14 mouse cellular contexts compared by ENCODE assay signal in genomic region chr13:49544279-49544678, GRCm38 (mm10). TPM values are rescaled to one million over a fixed set of nuclear protein-coding genes. Genes with fewer than 3 reads are reported as not detected.
A peak's percentile ranks its signal among the peaks of the same experiment; 100 is the strongest.
DNase-seq lines count a peak whose midpoint lies in the region; ATAC-seq and TF ChIP-seq lines count a peak whose summit lies in the region.
"Had no signal": no experiment of that assay in that cellular context is flagged by ENCODE, and none has a peak within 500 bp of the region (broad histone marks: within the 10 kb centered on the region; RNA-seq: fewer than 3 reads in every experiment).

TSS of gene Aspn (plus strand) at chr13:49544443.

- no peaks in the 10 kb centered on the region for H3K27me3 ChIP-seq in heart, adult 2 months (ENCODE audit: control insufficient read depth, insufficient read depth, low read length)
- no peaks in the 10 kb centered on the region for H3K27me3 ChIP-seq in embryonic facial prominence, embryonic 13.5 days
- H3K27me3 ChIP-seq in heart, embryonic 13.5 days (replicated peaks) = no peaks in the 10 kb centered on the region
- no peaks in the 10 kb centered on the region for H3K27me3 ChIP-seq in limb, embryonic 13.5 days
- H3K27me3 ChIP-seq: hindbrain, embryonic 13.5 days had no signal

- ATAC-seq in embryonic facial prominence, embryonic 13.5 days (ENCODE audit: insufficient number of reproducible peaks, insufficient read depth, low FRiP score, low TSS enrichment, low read depth) = no peak
- ATAC-seq in heart, embryonic 13.5 days (ENCODE audit: extremely low read depth, insufficient number of reproducible peaks, low FRiP score, low TSS enrichment) = no peak
- peak; percentile 55; the same call in 1 of the 2 replicates for ATAC-seq in limb, embryonic 13.5 days (ENCODE audit: low FRiP score, low read depth)
- ATAC-seq: CD4-positive, CD25-positive, alpha-beta regulatory T cell, adult 4 months; forebrain, embryonic 14.5 days had no signal

- H3K9ac ChIP-seq in heart, adult 2 months (ENCODE audit: low read depth, low read length) = no peak within 1 kb of the TSS
- no peak within 1 kb of the TSS for H3K9ac ChIP-seq in embryonic facial prominence, embryonic 13.5 days
- H3K9ac ChIP-seq in heart, embryonic 13.5 days = no peak within 1 kb of the TSS
- H3K9ac ChIP-seq in limb, embryonic 13.5 days = no peak within 1 kb of the TSS
- H3K9ac ChIP-seq: hindbrain, embryonic 13.5 days had no signal

- no peak for TF ChIP-seq EP300 in heart, adult 2 months (IDR thresholded peaks at IDR 0.05; ENCODE audit: insufficient read depth, low read depth, low read length)

- peak within 1 kb of the TSS; percentile 66 for H3K27ac ChIP-seq in heart, adult 2 months
- peak within 1 kb of the TSS; percentile 82 for H3K27ac ChIP-seq in embryonic facial prominence, embryonic 13.5 days
- H3K27ac ChIP-seq in heart, embryonic 13.5 days (replicated peaks) = peak within 1 kb of the TSS; percentile 72
- peak within 1 kb of the TSS; percentile 55; the same call in 1 of the 2 replicates for H3K27ac ChIP-seq in limb, embryonic 13.5 days
- H3K27ac ChIP-seq: hindbrain, embryonic 13.5 days had no signal

- no peaks in the 10 kb centered on the region for H3K9me3 ChIP-seq in embryonic facial prominence, embryonic 13.5 days
- no peaks in the 10 kb centered on the region for H3K9me3 ChIP-seq in heart, embryonic 13.5 days
- H3K9me3 ChIP-seq in limb, embryonic 13.5 days = no peaks in the 10 kb centered on the region
- H3K9me3 ChIP-seq: hindbrain, embryonic 13.5 days had no signal

- TF ChIP-seq POLR2A in heart, adult 2 months (IDR thresholded peaks at IDR 0.05; ENCODE audit: insufficient read depth, low read depth, low read length) = peak; percentile 43; the same call in 1 of the 2 replicates

- WGBS in heart, adult 2 months = 67% methylated on average over 3 of the region's 3 CpGs
- WGBS in embryonic facial prominence, embryonic 13.5 days = 32% methylated on average over 3 of the region's 3 CpGs
- WGBS in heart, embryonic 13.5 days = 50% methylated on average over 3 of the region's 3 CpGs
- 25% methylated on average over 3 of the region's 3 CpGs for WGBS in limb, embryonic 13.5 days

- H3K4me1 ChIP-seq in heart, adult 2 months (ENCODE audit: control insufficient read depth, insufficient read depth, low read length) = peaks cover 5% of the 10 kb centered on the region
- peaks cover 26% of the 10 kb centered on the region; the same call in 1 of the 2 replicates for H3K4me1 ChIP-seq in embryonic facial prominence, embryonic 13.5 days
- H3K4me1 ChIP-seq in heart, embryonic 13.5 days = peaks cover 16% of the 10 kb centered on the region
- peaks cover 41% of the 10 kb centered on the region for H3K4me1 ChIP-seq in limb, embryonic 13.5 days
- H3K4me1 ChIP-seq: hindbrain, embryonic 13.5 days had no signal

- TF ChIP-seq CTCF in heart, adult 2 months (IDR thresholded peaks at IDR 0.05) = no peak

- no peaks in the 10 kb centered on the region for H3K79me2 ChIP-seq in heart, adult 2 months (replicated peaks; ENCODE audit: control insufficient read depth, insufficient read depth, low read length)

- intact Hi-C loops in heart, adult 2 months (cut with DNase I) = loop anchor here (5.0 kb wide), 1 partner anchor 38 kb away; the partner anchor contains the start of gene Omd

- no peak for DNase-seq in heart, adult 2 months
- DNase-seq in heart, adult 11 months = no peak
- DNase-seq in testis, postnatal 10 days (ENCODE audit: low spot score) = no peak
- no peak for DNase-seq in spleen, adult 18-20 months
- DNase-seq in layer of hippocampus, adult 8-10 months (ENCODE audit: low spot score in 2 of 2) = no peak
- DNase-seq: kidney, postnatal 4 days; right cerebral cortex, postnatal 14 days; thymus, adult 18-20 months had no signal

- peak within 1 kb of the TSS; percentile 31 for H3K4me3 ChIP-seq in heart, adult 2 months
- H3K4me3 ChIP-seq in embryonic facial prominence, embryonic 13.5 days = peak within 1 kb of the TSS; percentile 17
- H3K4me3 ChIP-seq in heart, embryonic 13.5 days = no peak within 1 kb of the TSS
- H3K4me3 ChIP-seq in limb, embryonic 13.5 days = no peak within 1 kb of the TSS
- H3K4me3 ChIP-seq: hindbrain, embryonic 13.5 days had no signal

- H3K4me2 ChIP-seq in embryonic facial prominence, embryonic 13.5 days = peak within 1 kb of the TSS; percentile 43
- H3K4me2 ChIP-seq in heart, embryonic 13.5 days = no peak within 1 kb of the TSS
- H3K4me2 ChIP-seq in limb, embryonic 13.5 days (replicated peaks) = no peak within 1 kb of the TSS; the same call in 1 of the 2 replicates
- H3K4me2 ChIP-seq: hindbrain, embryonic 13.5 days had no signal

- H3K36me3 ChIP-seq in heart, adult 2 months (ENCODE audit: control insufficient read depth, insufficient read depth, low read length) = peaks cover 2% of the 10 kb centered on the region; the same call in 1 of the 2 replicates
- no peaks in the 10 kb centered on the region for H3K36me3 ChIP-seq in embryonic facial prominence, embryonic 13.5 days
- no peaks in the 10 kb centered on the region for H3K36me3 ChIP-seq in heart, embryonic 13.5 days
- no peaks in the 10 kb centered on the region for H3K36me3 ChIP-seq in limb, embryonic 13.5 days
- H3K36me3 ChIP-seq: hindbrain, embryonic 13.5 days had no signal

RNA-seq across cellular contexts. Expression of gene Aspn, which starts in this region (rescaled TPM):
- 10 to 100 TPM; 13.8 to 16.7 TPM for total RNA-seq in heart, adult 2 months (2021)
- 4.3 and 12.0 TPM in 2 replicates for polyA plus RNA-seq in heart, adult 2 months (2012; rRNA removed)
- 62.9 and 89.3 TPM in 2 replicates for polyA plus RNA-seq in embryonic facial prominence, embryonic 13.5 days (2015; fragmentation: Nextera tagmentation; extraction: Ambion mirVana)
- polyA plus RNA-seq in heart, embryonic 13.5 days (2015; fragmentation: Nextera tagmentation; extraction: Ambion mirVana) = 7.8 and 8.6 TPM in 2 replicates
- polyA plus RNA-seq in limb, embryonic 13.5 days (2015; fragmentation: Nextera tagmentation; extraction: Ambion mirVana) = 41.4 and 48.2 TPM in 2 replicates
- 1 to 10 TPM in 2 of 4 experiments, under 1 TPM in 2; 0.85 to 1.0 (median 0.99) TPM for total RNA-seq in layer of hippocampus, adult 8-10 months (2022)
- polyA plus RNA-seq: CD4-positive, CD25-positive, alpha-beta regulatory T cell, adult 4 months had no signal

Comparison
In these comparisons a context has a peak if more than half of its experiments do, and no peak if none do; other contexts are left out.
1. RNA of gene Aspn (total RNA-seq): 13.8 to 16.7 TPM in heart, adult 2 months; 0.85 to 1.0 TPM in layer of hippocampus, adult 8-10 months; every median in the first group is over 4 times any median in the second.
2. H3K4me3 ChIP-seq: peak in heart, adult 2 months (single experiment) and embryonic facial prominence, embryonic 13.5 days (single experiment); none in heart, embryonic 13.5 days (single experiment) and limb, embryonic 13.5 days (single experiment).
3. Peak in every context shown above with its lines, with median percentiles within 50 percentile points of each other: H3K27ac ChIP-seq.